Mouse (Mus musculus): Measurements from ENCODE around the gene Cux2.

GRCm38 (mm10) chr5:122063204-122063933, 13.5 kb upstream of the Cux2 start:
- no peak for TF ChIP-seq POLR2A (IDR thresholded peaks at IDR 0.05; ENCODE audit: borderline replicate concordance, insufficient read depth, low read length)
- no peak for TF ChIP-seq CTCF (IDR thresholded peaks at IDR 0.05; ENCODE audit: borderline replicate concordance, insufficient read depth, low read depth, low read length)

Data from cerebellum, adult 2 months (tissue).